Mouse (Mus musculus) gastrocnemius, adult 8-10 months (tissue): Measurements from ENCODE around the gene Adamts4. TPM values are rescaled to one million over a fixed set of nuclear protein-coding genes. Genes with fewer than 3 reads are reported as not detected.

Source experiments
- DNase-seq, 2 experiments: peaks; one replicate each; pipeline ENCODE4 v3.0.0; 2022; ENCODE audit warnings: low spot score in 2 of 2
- total RNA-seq, 4 experiments: library from RNA; stranded (reverse); gene quantifications; 2 replicates each; pipeline ENCODE4 v1.2.4; 2022

Gene Adamts4
- total RNA-seq, 4 experiments from 2014 or later: 0.09 to 0.36 TPM; not detected in 2

GRCm38 (mm10) chr1:171277736-171278135 is 27.5 kb downstream of the Adamts4 start:
- DNase-seq: no peak

- no peak for DNase-seq
Observed at GRCm38 (mm10) chr1:171278436-171278835, 28.2 kb downstream of the Adamts4 start.

- DNase-seq: peak in 1 of 2 experiments; percentile 1
Observed at GRCm38 (mm10) chr1:171279012-171279705, 28.9 kb downstream of the Adamts4 start.

GRCm38 (mm10) chr1:171279721-171280120 is 29.5 kb downstream of the Adamts4 start:
- DNase-seq: peak in 1 of 2 experiments; percentile 1

GRCm38 (mm10) chr1:171280250-171280915 is 30.2 kb downstream of the Adamts4 start:
- no peak for DNase-seq

- DNase-seq: peak; percentile 82 to 86
Observed at GRCm38 (mm10) chr1:171280916-171281527, 30.8 kb downstream of the Adamts4 start, which contains the start of gene Ppox. Ppox (minus strand) TSS chr1:171281186.

GRCm38 (mm10) chr1:171281528-171281923 is 31.3 kb downstream of the Adamts4 start:
- DNase-seq: peak; percentile 71 to 72

GRCm38 (mm10) chr1:171282086-171282805 is 32.0 kb downstream of the Adamts4 start:
- no peak for DNase-seq

- DNase-seq: no peak
Observed at GRCm38 (mm10) chr1:171283188-171284160, 33.3 kb downstream of the Adamts4 start.

- no peak for DNase-seq
Observed at GRCm38 (mm10) chr1:171284491-171284890, 34.3 kb downstream of the Adamts4 start.

GRCm38 (mm10) chr1:171285096-171285892 is 35.1 kb downstream of the Adamts4 start:
- DNase-seq: no peak

GRCm38 (mm10) chr1:171286517-171286916 is 36.3 kb downstream of the Adamts4 start:
- no peak for DNase-seq

- DNase-seq: peak; percentile 88 to 92
Observed at GRCm38 (mm10) chr1:171287136-171288081, 37.2 kb downstream of the Adamts4 start, which contains the start of gene Usp21. Usp21 (minus strand) TSS chr1:171287991.

GRCm38 (mm10) chr1:171288328-171288727 is 38.1 kb downstream of the Adamts4 start:
- no peak for DNase-seq

GRCm38 (mm10) chr1:171293351-171293750 is 43.1 kb downstream of the Adamts4 start:
- no peak for DNase-seq

GRCm38 (mm10) chr1:171293906-171294297 is 43.7 kb downstream of the Adamts4 start:
- DNase-seq: no peak

GRCm38 (mm10) chr1:171294298-171295062 is 44.3 kb downstream of the Adamts4 start, which contains the start of gene Ufc1:
Ufc1 (minus strand) TSS chr1:171295024.
- peak; percentile 71 to 77 for DNase-seq

GRCm38 (mm10) chr1:171295063-171295402 is 44.8 kb downstream of the Adamts4 start:
- DNase-seq: no peak
